ENCODE assay signal across 23 mouse cellular contexts in genomic region chr7:68315068-68315467, GRCm38 (mm10). TPM values are rescaled to one million over a fixed set of nuclear protein-coding genes. Genes with fewer than 3 reads are reported as not detected.
"Had no signal": no experiment of that assay in that cellular context is flagged by ENCODE, and none has a peak within 500 bp of the region (broad histone marks: within the 10 kb centered on the region; RNA-seq: fewer than 3 reads in every experiment).

No protein-coding gene starts in this region.

- H3K27ac ChIP-seq: liver, embryonic 12.5 days; liver, embryonic 14.5 days; lung, embryonic 15.5 days; midbrain, embryonic 10.5 days; midbrain, embryonic 12.5 days; neural tube, embryonic 13.5 days; neural tube, embryonic 15.5 days; stomach, embryonic 15.5 days; stomach, postnatal 0 days had no signal

- ATAC-seq: liver, embryonic 12.5 days; midbrain, embryonic 16.5 days had no signal

- H3K27me3 ChIP-seq: lung, embryonic 15.5 days; midbrain, embryonic 12.5 days; neural tube, embryonic 15.5 days; stomach, embryonic 15.5 days had no signal

- DNase-seq: lung, postnatal 14 days; midbrain, embryonic 14.5 days; retina, postnatal 1 day; right cerebral cortex, adult 18-20 months; right cerebral cortex, postnatal 25 days; right cerebral cortex, postnatal 4 days; thymus, adult 2 months; thymus, postnatal 25 days; thymus, postnatal 4 days had no signal

- H3K4me2 ChIP-seq: liver, embryonic 12.5 days; lung, embryonic 15.5 days; midbrain, embryonic 12.5 days; neural tube, embryonic 13.5 days; neural tube, embryonic 15.5 days; stomach, embryonic 15.5 days had no signal

- H3K4me3 ChIP-seq: liver, embryonic 12.5 days; lung, embryonic 15.5 days; midbrain, embryonic 10.5 days; midbrain, embryonic 12.5 days; myocyte; neural tube, embryonic 13.5 days; neural tube, embryonic 15.5 days; stomach, embryonic 15.5 days had no signal

- H3K36me3 ChIP-seq: liver, embryonic 12.5 days; lung, embryonic 15.5 days; midbrain, embryonic 10.5 days; midbrain, embryonic 12.5 days; neural tube, embryonic 13.5 days; neural tube, embryonic 15.5 days; stomach, embryonic 15.5 days had no signal

- H3K4me1 ChIP-seq: liver, embryonic 12.5 days; midbrain, embryonic 12.5 days; neural tube, embryonic 13.5 days; stomach, embryonic 15.5 days had no signal

- H3K9me3 ChIP-seq: liver, embryonic 12.5 days; lung, embryonic 15.5 days; midbrain, embryonic 10.5 days; midbrain, embryonic 12.5 days; neural tube, embryonic 13.5 days; neural tube, embryonic 15.5 days; stomach, embryonic 15.5 days had no signal

- H3K9ac ChIP-seq: liver, embryonic 12.5 days; liver, embryonic 14.5 days; lung, embryonic 15.5 days; midbrain, embryonic 12.5 days; neural tube, embryonic 13.5 days; neural tube, embryonic 15.5 days; stomach, embryonic 15.5 days had no signal

RNA-seq across cellular contexts. Expression of gene Pgpep1l, which starts 51.0 kb away (rescaled TPM):
- polyA plus RNA-seq: liver, embryonic 12.5 days; liver, embryonic 14.5 days; liver, embryonic 16.5 days; lung, embryonic 15.5 days; midbrain, embryonic 10.5 days; midbrain, embryonic 12.5 days; midbrain, embryonic 14.5 days; midbrain, embryonic 16.5 days; neural tube, embryonic 11.5 days; neural tube, embryonic 13.5 days; neural tube, embryonic 15.5 days; small intestine, adult 2 months; stomach, embryonic 15.5 days; stomach, postnatal 0 days had no signal
